Mouse (Mus musculus): ENCODE measurements around the gene Nsun6.

GRCm38 (mm10) chr2:15058227-15058626, 3.4 kb upstream of the Nsun6 start:
- TF ChIP-seq CTCF (IDR thresholded peaks at IDR 0.05; ENCODE audit: low read depth, low read length) (no peak), POLR2A (IDR thresholded peaks at IDR 0.05; ENCODE audit: extremely low read depth, insufficient read depth, low read length) (no peak)
